Mouse (Mus musculus): ENCODE results near the gene Slc32a1. TPM values are rescaled to one million over a fixed set of nuclear protein-coding genes. Genes with fewer than 3 reads are reported as not detected.

Gene Slc32a1
- 0.02 TPM in 1 of 2 replicates, not detected in the other for polyA plus RNA-seq (2012; rRNA removed)

DNA sequence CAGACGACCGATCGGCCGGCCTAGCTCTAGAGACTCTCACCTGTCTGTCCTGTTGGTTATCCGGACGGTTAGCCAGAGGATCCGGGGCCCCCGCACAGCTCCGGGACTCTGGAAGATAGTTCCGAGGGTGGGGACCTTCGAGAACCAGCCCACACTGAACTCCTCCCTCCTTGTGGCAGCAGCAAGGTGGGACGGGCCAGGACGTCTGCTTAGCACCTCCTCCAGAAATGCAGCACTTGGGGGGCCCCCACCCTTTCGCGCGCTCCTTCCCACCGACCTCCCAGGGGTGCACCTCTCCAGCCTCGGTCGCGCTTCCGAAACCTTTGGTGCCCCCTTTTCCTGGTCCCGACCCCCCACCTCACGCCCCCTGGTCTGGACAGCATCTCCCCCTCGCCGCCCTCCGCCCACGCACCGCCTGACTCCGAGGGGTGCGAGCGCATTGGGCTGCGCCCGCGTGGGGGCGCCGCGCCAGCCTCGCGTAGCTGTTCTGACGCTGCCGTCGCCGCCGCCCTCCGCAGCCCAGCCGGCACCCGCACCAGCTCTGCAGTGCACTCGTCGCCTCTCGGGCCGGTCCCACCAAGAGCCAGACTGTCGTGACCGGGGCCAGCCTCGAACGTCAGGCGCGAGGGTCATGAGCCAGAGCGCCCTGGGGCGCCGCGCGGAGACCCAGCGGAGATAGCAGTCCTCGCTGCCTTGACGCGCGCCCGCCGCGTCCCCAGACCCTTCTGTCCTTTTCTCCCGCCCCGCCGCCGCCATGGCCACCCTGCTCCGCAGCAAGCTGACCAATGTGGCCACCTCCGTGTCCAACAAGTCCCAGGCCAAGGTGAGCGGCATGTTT is at the start of gene Slc32a1:
Gene Slc32a1 (plus strand): TSS at position 280 of the 838 bp plus-strand sequence.
- 3% methylated on average over 72 of the region's 77 CpGs for WGBS
- DNase-seq (ENCODE audit: low read depth, low spot score): no peak

DNA sequence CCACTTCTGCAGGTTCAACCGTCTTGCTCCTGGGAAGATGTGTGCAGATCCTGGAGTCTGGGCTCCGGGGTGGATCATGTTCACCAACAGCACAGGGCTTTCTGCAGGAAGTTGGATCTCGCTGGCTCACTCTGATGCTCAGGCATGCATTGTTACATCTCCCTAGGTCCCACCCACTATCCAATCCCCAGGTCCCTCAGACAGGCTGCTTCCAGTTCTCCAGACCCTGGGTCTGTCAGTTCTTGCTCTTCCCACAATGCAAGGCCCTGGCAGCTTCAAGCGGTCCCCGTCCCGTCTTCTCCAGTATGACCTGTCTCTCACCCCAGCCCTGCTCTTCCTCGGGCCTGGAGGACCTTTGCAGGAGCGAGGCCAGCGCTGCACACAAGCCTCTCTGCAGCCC is 49.8 kb upstream of the Slc32a1 start:
- DNase-seq (ENCODE audit: low read depth, low spot score): no peak
- WGBS: 21% methylated on average over 9 of the region's 9 CpGs

DNA sequence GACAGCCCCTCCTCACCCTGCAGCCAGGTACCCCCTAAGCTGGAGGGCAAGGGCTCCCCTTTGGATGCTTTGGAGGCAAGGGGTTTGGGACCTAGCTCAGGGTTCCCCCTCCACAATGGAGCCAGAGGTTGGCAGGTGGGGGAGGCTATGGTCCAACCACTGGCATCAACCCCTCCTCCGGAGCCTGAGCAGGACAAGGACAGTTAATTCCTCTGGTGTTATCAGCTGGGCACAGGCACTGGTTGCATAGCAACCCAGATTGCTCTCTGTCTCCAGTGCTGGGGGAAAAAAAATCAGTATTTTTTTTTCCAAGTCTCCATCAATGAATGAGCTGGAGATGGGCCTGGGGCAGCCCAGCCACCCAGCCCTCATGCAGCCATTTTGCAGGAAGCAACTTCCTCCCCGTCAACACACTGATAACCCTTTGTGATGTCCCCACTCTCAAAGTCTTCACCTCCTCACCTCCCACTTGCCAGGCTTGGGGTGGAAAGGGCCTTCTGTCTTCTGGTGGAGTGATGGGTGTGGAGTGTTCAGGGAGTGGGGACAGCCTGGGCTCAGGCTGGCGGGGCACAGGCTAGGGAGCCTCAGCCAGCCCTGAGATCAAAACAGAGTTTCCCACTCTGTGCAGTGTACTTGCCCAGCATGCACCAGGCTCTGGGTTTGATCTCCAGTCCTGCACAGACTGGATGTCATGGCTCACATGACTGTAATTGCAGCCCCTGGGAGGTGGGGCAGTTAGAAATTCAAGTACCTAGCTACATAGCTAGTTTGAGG is 49.0 kb upstream of the Slc32a1 start:
- 41% methylated on average over 3 of the region's 3 CpGs for WGBS
- DNase-seq (ENCODE audit: low read depth, low spot score): no peak

DNA sequence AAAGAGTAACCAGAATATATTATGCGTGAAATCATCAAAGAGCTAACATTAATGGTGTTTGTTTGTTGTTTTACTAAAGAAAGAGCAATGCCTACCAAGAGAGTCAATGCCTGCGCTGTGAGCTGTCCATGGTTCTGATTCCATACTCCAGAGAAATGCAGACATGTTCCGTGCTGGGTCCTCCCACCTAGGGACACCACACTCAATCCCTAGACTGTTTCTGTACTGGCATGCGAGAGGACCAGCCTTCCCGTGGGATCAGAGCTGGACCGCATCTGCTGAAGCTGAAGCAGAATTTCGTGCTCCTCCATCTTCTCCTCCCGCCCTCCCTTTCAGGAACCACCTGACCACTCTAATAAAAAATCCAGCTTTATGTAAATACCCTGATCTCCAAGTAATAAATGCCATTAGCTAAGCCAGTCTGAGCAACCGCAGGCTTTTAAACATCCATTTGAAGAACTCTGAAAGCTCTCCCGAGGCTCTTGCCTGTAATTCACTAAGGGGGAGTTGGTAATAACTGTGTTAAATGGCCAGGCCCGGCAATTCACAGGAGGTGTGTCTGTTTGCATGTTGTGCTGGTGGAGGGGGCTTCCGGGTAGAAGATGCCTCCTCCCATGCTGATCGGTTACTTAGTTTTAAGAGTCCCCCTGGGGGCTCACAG is 40.0 kb upstream of the Slc32a1 start:
- WGBS: 10% methylated on average over 13 of the region's 13 CpGs
- DNase-seq (ENCODE audit: low read depth, low spot score): peak; percentile 6

DNA sequence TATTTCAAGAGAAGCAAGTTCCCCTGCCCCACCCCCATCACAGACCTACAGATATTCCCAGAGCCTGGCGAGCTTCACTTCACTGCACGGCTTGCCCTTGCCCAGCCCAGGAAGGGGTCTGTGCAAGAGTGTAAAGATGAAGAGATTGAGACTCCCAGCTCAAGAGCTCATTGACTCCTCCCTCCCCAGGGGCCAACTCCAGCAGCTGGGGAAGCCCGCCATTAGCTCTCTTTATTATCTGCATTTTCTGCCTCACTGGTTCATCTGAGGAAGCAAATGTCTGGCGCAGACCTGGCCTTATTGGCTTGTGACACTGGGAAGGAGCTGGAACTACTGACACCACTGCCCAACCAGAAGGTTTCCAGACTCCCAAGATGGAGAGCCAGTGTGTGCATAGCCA is 30.6 kb upstream of the Slc32a1 start:
- no peak for DNase-seq (ENCODE audit: low read depth, low spot score)
- 67% methylated on average over 4 of the region's 4 CpGs for WGBS

DNA sequence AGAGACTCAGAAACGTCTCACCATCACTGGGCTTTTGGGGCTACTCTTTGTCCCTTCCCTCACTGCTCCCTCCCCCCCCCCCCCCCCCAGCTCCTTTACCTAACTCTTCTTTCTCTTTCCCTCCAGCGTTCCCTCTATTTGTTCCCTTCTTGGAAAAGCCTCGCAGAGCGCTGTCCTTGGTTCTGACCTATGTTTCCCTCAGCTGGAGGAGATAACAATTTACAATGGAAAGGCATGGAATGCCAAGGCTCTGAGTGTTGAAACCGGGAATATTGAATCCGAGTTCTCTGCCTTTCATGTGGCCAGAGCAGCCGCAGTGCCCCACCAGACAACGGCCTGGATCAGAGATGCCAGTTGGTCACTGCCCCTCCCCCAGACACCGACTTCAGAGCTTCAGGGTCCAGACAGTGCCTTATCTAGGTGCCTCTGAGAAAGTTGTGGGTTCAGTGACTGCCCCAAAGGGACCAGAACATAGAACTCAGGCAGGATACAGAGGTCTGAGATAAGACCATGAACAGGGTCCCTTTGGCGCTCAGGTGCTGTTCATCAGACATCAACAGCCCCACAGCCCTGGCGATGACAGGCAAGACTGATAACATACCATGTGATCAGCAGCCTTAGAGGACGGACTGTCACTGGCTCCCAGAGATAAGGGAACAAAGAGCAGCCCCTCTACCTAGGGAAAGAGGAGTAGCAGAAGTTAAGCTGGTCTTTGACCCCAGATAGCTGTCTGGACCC is 25.8 kb upstream of the Slc32a1 start:
- 15% methylated on average over 12 of the region's 12 CpGs for WGBS

DNA sequence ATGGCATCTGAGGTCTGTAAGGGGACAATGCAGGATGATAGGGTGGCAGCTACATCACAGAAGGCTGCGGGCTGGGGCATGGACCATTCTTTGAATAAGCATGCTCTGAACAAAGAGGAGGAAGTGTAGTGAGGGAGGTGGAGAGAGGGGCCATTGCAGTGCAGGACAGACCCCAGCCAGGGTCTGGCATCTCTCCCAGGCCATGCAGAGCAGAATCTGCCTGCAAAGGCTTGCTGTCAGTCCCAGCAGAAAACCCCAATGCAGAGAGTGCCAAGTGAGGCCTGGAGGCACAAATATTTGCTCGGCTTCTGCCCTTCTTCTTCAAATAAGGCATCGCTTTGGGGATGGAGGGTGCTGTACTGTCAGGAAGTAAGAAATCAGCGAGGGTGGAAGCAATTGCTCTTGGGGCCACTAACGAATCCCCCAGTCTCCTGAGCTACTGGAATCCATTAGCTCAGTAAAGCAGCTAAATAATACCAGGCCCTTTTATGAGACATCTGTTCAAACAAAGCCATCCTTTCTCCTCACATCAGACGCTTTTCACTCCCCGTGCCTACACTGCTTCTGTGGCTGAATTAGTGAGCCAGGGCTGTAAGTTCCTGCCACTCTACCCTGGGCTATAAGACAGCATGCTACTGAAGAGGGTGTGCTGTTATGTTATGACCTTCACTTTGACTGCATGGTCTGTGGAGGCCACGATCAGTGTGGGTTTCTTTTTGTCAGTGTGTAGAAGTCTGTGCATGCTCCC is 21.9 kb upstream of the Slc32a1 start:
- no peak for DNase-seq (ENCODE audit: low read depth, low spot score)
- WGBS: 19% methylated on average over 8 of the region's 8 CpGs

More for the DNA sequence above, 25.8 kb upstream of the Slc32a1 start:
- no peak for DNase-seq (ENCODE audit: low read depth, low spot score)

DNA sequence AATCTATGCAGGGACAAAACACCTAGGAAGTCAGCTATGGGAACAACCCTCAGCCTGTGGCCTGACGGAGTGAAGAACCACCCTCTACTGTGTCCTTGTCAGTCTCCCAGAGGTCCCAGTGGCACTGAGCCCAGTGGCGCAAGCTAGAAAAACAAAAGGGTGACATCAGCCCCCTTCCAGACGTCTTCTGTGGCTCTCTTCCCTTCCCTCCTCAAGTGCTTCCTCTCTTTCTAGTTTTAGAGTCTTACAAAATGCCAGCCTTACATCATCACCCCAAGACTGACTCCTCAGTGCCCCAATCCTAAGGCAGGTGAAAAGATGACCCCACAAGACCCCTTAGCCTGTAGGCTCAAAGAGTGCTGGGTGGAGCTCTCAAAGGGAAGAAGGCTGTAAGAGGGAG is 20.1 kb upstream of the Slc32a1 start:
- DNase-seq (ENCODE audit: low read depth, low spot score): no peak
- 49% methylated on average over 3 of the region's 3 CpGs for WGBS

DNA sequence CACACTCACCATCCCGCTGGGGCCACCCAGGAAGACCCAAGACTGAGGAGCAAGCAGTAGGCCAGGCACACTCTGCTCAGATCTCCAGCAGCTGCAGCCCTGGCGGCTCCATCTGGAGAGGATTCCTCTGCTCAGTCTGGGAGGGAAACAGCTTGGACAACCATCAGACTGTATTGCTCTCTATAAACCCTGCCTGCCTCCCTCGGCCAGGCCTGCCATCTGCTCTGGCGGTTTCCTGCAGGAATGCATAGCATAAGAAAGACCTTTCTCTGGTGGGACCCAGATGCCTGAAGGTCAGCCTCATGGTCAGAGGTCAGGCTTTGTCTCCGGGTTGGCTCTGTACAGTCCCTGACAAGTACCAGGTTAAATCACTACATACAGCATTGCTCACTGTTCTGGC is 19.3 kb upstream of the Slc32a1 start:
- 40% methylated on average over 5 of the region's 5 CpGs for WGBS
- DNase-seq (ENCODE audit: low read depth, low spot score): no peak

DNA sequence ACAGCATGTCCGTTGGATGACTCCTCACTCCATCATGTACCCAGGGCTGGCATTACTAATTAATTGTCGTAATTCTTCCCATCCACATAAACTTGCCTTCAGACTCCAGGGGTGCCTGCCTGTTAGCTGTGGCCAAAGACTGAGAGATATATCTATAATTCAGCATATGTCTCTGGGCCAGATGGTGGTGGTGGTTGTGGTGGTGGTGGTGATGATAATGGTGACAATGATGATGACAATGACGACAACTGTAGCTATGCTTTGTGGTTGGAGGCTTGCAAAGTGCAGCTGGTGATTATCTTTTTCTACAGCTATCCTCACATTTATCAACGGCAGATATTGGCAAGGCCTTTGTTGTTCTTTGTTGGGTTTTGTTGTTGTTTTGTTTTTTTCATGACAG is 17.2 kb upstream of the Slc32a1 start:
- DNase-seq (ENCODE audit: low read depth, low spot score): no peak
- WGBS: 77% methylated on average over 4 of the region's 4 CpGs

DNA sequence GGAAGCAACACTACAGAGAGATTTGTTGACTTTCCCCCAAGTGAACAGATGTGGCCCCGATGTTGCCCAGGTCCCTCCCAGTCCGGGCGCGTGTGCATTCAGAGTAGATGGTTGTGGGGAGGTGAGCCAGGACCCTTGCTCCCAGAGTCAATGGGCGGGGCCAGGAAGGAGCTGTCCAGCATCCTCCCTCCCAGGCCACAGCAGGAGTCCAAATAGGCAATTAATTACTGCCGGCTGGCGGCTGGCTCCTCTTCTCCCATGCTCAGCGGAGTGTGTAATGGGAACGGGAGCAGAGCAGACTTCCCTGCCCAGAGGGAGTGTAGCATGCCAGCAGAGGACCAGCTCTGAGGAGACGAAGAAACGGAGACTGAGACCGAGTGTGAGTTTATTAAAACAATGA is 15.5 kb upstream of the Slc32a1 start:
- no peak for DNase-seq (ENCODE audit: low read depth, low spot score)
- 4% methylated on average over 12 of the region's 12 CpGs for WGBS

DNA sequence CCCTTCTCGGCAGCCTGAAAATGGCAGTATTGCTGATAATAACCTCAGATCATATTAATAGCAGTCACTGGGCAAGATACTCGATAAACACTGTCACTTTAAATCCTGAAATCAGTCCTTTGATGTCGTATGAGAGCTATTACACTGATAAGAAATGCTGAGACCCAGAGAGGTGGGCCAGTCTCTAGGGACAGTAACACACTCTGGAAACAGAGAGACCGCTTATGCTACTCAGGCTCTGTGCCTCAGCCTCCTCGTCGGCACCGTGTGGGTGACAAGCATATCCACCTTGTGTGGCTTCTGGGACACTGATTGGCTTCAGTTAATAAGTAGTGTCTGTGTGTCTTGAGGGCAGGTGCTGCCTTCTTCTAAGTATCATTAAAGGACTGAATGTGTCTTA is 15.0 kb upstream of the Slc32a1 start:
- 41% methylated on average over 7 of the region's 7 CpGs for WGBS
- DNase-seq (ENCODE audit: low read depth, low spot score): no peak

DNA sequence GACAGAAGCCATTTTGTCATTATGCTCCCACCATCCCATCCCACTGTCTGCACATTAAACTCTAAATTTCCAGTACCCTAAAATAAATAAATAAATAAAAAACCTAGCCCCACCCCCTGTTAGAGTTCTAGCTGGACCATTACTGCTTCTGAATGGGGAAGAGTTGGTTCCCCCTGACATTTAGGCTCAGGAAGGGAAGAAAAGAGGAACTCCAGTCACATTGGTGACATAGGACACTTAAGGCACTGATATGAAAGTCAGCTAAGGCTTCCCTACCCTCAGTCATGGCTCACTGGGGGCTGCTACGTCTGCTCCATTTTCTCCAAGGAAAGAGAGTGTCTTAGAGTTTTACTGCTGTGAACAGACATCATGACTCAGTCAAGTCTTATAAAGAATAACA is 13.8 kb upstream of the Slc32a1 start:
- no peak for DNase-seq (ENCODE audit: low read depth, low spot score)
- WGBS: 53% methylated on average over 1 of the region's 1 CpGs

DNA sequence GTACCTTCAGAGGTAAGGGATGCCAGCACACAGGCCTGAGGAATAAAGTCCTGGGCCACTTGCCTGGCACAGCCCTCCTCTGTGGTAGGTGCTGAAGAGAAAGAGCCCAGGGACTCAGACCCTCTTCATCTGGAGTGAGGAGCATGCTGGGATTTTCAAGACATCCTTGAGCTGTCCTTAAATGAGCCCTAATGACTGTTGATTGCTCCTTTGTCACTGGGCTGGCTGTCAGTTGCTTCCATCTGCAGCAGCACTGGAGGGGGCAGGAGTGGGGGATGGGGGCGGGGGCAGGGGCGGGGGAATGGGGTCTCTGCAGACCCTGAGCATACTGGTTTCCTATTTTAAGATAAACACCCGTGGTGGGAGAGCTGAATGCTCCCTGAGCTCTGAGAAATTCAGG is 10.1 kb upstream of the Slc32a1 start:
- 22% methylated on average over 3 of the region's 3 CpGs for WGBS
- DNase-seq (ENCODE audit: low read depth, low spot score): no peak

DNA sequence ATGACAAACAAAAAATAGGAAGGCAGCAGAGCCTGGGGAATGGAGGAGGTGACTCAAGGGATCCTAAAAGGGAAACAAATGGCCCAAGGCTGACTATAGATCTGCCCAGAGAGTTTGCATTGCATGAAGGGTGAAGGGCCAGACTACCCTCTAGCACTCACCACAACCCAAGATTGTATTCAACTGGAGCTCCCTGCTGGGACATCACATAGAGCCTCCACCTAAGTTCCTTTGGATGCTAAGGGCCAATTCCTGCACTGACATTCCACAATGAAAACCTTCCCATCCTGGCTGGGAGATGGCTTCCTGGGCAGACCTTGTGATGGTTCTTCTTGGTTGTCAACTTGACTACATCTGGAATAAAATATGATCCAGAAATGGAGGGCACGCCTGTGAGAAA is 9.2 kb upstream of the Slc32a1 start:
- DNase-seq (ENCODE audit: low read depth, low spot score): no peak
- WGBS: 47% methylated on average over 1 of the region's 1 CpGs

DNA sequence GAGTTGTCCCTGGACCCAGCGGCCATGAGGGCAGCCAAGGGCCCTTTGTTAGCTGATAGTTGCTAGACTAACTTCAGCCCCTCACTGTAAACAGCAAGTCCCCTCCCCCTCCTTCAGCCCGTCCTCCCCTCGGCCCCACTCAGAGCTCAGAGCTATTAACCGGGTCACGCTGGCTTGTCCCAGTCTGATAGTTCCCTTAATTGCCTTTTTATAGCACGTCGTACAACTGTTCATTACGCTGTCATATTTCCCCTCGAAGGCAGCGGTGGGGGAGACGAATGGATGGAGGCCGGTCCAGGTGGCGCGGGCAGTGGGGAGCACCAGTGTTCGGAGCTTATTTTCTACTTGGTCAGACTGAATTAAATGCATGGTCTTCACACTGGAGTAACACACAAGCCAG is 7.9 kb upstream of the Slc32a1 start:
- DNase-seq (ENCODE audit: low read depth, low spot score): no peak
- 14% methylated on average over 15 of the region's 15 CpGs for WGBS

DNA sequence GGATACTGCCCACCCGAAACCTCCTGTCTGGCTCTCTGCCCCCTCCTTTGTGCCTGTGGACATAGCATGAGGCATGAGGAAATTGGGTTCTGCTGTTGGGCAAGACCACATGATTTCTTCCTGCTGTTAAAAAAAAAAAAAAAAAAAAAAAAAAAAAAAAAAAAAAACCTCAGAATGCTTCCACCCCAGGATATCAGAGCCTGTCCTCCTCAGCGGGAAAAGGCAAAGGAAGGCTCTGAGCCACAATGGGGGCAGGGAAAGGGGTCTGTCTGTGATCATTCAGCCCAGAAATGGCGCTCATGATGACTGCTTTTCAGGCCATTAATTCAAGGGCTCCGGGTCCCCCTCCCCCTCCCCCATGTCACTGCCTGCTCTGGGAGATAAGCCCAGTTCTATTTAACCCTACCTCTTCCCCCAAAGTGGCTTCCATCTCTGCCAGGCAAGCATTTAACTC is 4.0 kb upstream of the Slc32a1 start:
- 12% methylated on average over 4 of the region's 4 CpGs for WGBS

DNA sequence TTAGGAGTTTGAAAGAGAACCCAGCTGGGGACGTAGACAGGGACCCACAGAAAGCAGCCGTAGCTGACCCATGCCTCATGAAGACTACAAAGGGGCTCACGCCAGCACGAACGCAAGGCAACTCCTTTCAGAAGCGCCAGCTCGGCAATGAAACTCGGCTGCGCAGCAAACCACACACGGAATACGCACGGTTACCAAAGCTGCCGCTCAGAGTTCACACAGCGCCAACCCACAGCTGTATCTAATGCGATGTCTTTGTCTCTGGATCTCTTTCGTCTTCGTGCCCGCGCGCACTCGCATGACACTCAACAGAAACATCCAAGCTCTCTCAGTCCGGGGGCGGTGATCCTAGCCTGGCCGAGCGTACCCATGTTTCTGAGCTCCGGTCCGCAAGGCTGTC is 886 bp upstream of the Slc32a1 start:
- 2% methylated on average over 27 of the region's 27 CpGs for WGBS
- DNase-seq (ENCODE audit: low read depth, low spot score): no peak

More for the DNA sequence above, 4.0 kb upstream of the Slc32a1 start:
- no peak for DNase-seq (ENCODE audit: low read depth, low spot score)

DNA sequence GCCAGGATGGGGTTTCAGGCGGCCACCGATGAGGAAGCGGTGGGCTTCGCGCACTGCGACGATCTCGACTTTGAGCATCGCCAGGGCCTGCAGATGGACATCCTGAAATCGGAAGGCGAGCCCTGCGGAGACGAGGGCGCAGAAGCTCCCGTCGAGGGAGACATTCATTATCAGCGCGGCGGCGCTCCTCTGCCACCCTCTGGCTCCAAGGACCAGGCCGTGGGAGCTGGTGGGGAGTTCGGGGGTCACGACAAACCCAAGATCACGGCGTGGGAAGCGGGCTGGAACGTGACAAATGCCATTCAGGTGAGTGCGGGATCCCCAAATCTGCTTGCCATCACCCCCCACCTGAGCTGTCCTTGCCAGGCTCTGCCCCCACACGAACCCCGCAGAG is 756 bp downstream of the Slc32a1 start:
- DNase-seq (ENCODE audit: low read depth, low spot score): no peak
- WGBS: 3% methylated on average over 30 of the region's 30 CpGs
